ENCODE assay signal across 9 mouse cellular contexts in genomic region chr2:164910360-164911061, GRCm38 (mm10). TPM values are rescaled to one million over a fixed set of nuclear protein-coding genes. Genes with fewer than 3 reads are reported as not detected.
DNase-seq lines count a peak whose midpoint lies in the region; ATAC-seq and TF ChIP-seq lines count a peak whose summit lies in the region.
"Had no signal": no experiment of that assay in that cellular context is flagged by ENCODE, and none has a peak within 500 bp of the region (broad histone marks: within the 10 kb centered on the region; RNA-seq: fewer than 3 reads in every experiment).

No protein-coding gene starts in this region.

- intact Hi-C loops in gastrocnemius, postnatal 14 days (cut with DNase I; ENCODE audit: low total_unique reads), result no loop called here
- intact Hi-C loops in gastrocnemius, postnatal 36 days (cut with DNase I), result loop anchor here (2.0 kb wide), 1 partner anchor 30 kb away; no protein-coding TSS in a partner anchor

- peak overlapping the region; percentile 76 for H3ac ChIP-seq in C2C12 (ENCODE audit: control insufficient read depth, insufficient read length, low read depth)

- H3K27me3 ChIP-seq in C2C12 (ENCODE audit: control insufficient read depth, insufficient read depth, insufficient read length), result no peaks in the 10 kb centered on the region
- H3K27me3 ChIP-seq in intestine, postnatal 0 days (replicated peaks; ENCODE audit: control insufficient read depth, insufficient read depth, low read length), result no peaks in the 10 kb centered on the region
- H3K27me3 ChIP-seq in neural tube, embryonic 12.5 days (replicated peaks), result no peaks in the 10 kb centered on the region
- H3K27me3 ChIP-seq: Patski had no signal

- H3K4me2 ChIP-seq in intestine, postnatal 0 days (replicated peaks; ENCODE audit: low read depth), result peak overlapping the region; percentile 79
- H3K4me2 ChIP-seq in neural tube, embryonic 12.5 days (replicated peaks), result peak overlapping the region; percentile 90

- peaks cover 61% of the 10 kb centered on the region for H3K79me2 ChIP-seq in C2C12 (ENCODE audit: control insufficient read depth, insufficient read depth)

- H3K4me3 ChIP-seq in C2C12 (ENCODE audit: insufficient read depth, poor library complexity, severe bottlenecking), result peak overlapping the region; percentile 98
- peak overlapping the region; percentile 88 for H3K4me3 ChIP-seq in embryonic fibroblast, embryonic 13.5 days (ENCODE audit: insufficient read depth, low read length)
- peak overlapping the region; percentile 87 for H3K4me3 ChIP-seq in intestine, postnatal 0 days (ENCODE audit: low read depth, low read length)
- H3K4me3 ChIP-seq in neural tube, embryonic 12.5 days, result peak overlapping the region; percentile 74

- no peaks in the 10 kb centered on the region for H3K9me3 ChIP-seq in intestine, postnatal 0 days (ENCODE audit: control insufficient read depth)
- peaks cover 7% of the 10 kb centered on the region; the same call in 1 of the 2 replicates for H3K9me3 ChIP-seq in neural tube, embryonic 12.5 days

- no peaks in the 10 kb centered on the region for H3K4me1 ChIP-seq in embryonic fibroblast, embryonic 13.5 days (ENCODE audit: control insufficient read depth, insufficient read depth, low read length)
- no peaks in the 10 kb centered on the region for H3K4me1 ChIP-seq in intestine, postnatal 0 days (replicated peaks; ENCODE audit: control insufficient read depth, insufficient read depth, low read length)
- peaks cover 25% of the 10 kb centered on the region for H3K4me1 ChIP-seq in neural tube, embryonic 12.5 days

- no peak for TF ChIP-seq CTCF in C2C12 (IDR thresholded peaks at IDR 0.05; ENCODE audit: control insufficient read depth, insufficient read depth, insufficient read length)
- TF ChIP-seq CTCF in embryonic fibroblast, embryonic 13.5 days (IDR thresholded peaks at IDR 0.05; ENCODE audit: borderline replicate concordance, insufficient read depth, low read length), result no peak
- TF ChIP-seq CTCF in intestine, postnatal 0 days (IDR thresholded peaks at IDR 0.05; ENCODE audit: low read depth), result no peak

- H3K79me3 ChIP-seq in C2C12 (ENCODE audit: low read depth), result peaks cover 21% of the 10 kb centered on the region

- DNase-seq in gastrocnemius, postnatal 14 days, result peak; percentile 34
- no peak for DNase-seq in gastrocnemius, postnatal 36 days
- no peak for DNase-seq in ovary, postnatal 36 days (ENCODE audit: low spot score)
- no peak for DNase-seq in cerebellum, adult 9-11 months

- TF ChIP-seq POLR2A in embryonic fibroblast, embryonic 13.5 days (IDR thresholded peaks at IDR 0.05; ENCODE audit: low read depth, low read length), result no peak

- peak overlapping the region; percentile 49 for H3K27ac ChIP-seq in embryonic fibroblast, embryonic 13.5 days (ENCODE audit: insufficient read depth, low read length)
- peak overlapping the region; percentile 97 for H3K27ac ChIP-seq in intestine, postnatal 0 days (ENCODE audit: low read depth, low read length)
- peak overlapping the region; percentile 96; the same call in 1 of the 2 replicates for H3K27ac ChIP-seq in neural tube, embryonic 12.5 days

- peaks cover 39% of the 10 kb centered on the region for H3K36me3 ChIP-seq in C2C12 (ENCODE audit: control insufficient read depth, insufficient read depth)
- peaks cover 36% of the 10 kb centered on the region for H3K36me3 ChIP-seq in intestine, postnatal 0 days (ENCODE audit: control insufficient read depth, insufficient read depth)
- peaks cover 41% of the 10 kb centered on the region for H3K36me3 ChIP-seq in neural tube, embryonic 12.5 days

- 3% methylated on average over 37 of the region's 37 CpGs for WGBS in intestine, postnatal 0 days
- 8% methylated on average over 37 of the region's 37 CpGs for WGBS in neural tube, embryonic 12.5 days

- ATAC-seq in intestine, postnatal 0 days, result no peak
- ATAC-seq in neural tube, embryonic 12.5 days (ENCODE audit: low FRiP score, low read depth), result peak; percentile 2

- H3K9ac ChIP-seq in intestine, postnatal 0 days (ENCODE audit: low read depth, low read length), result peak overlapping the region; percentile 97
- H3K9ac ChIP-seq in neural tube, embryonic 12.5 days, result peak overlapping the region; percentile 90

TF ChIP-seq in C2C12, 6 proteins besides CTCF, POLR2A, EP300 and RAD21:
- TF ChIP-seq MYOD1 (IDR thresholded peaks at IDR 0.05; ENCODE audit: control insufficient read depth, insufficient read length, low read depth) (no peak), MAX (IDR thresholded peaks at IDR 0.05) (no peak), MYOG (IDR thresholded peaks at IDR 0.05; ENCODE audit: control insufficient read depth, extremely low read depth, insufficient read length) (no peak), USF1 (IDR thresholded peaks at IDR 0.05; ENCODE audit: low read depth) (no peak), CEBPB (IDR thresholded peaks at IDR 0.05; ENCODE audit: low read depth) (no peak), FOSL1 (IDR thresholded peaks at IDR 0.05; ENCODE audit: insufficient read depth, low read length, poor library complexity, severe bottlenecking) (no peak)

RNA-seq across cellular contexts. Expression of gene Zfp335, which starts 1.0 kb away (rescaled TPM):
- total RNA-seq in gastrocnemius, postnatal 14 days (2021), result 1 to 10 TPM; 8.4 TPM
- total RNA-seq in gastrocnemius, postnatal 36 days (2021), result 1 to 10 TPM; 8.8 to 9.3 TPM
- 11.7 TPM for polyA plus RNA-seq in C2C12 (2012; fragmentation: generic; extraction: Trizol)
- 11.0 and 11.9 TPM in 2 replicates for polyA plus RNA-seq in embryonic fibroblast, embryonic 13.5 days (2011; ENCODE audit: insufficient read length, low read depth, missing spikeins)
- 3.6 and 3.8 TPM in 2 replicates for polyA plus RNA-seq in intestine, postnatal 0 days (2015; fragmentation: Nextera tagmentation; extraction: Ambion mirVana)
- 14.5 and 17.2 TPM in 2 replicates for polyA plus RNA-seq in neural tube, embryonic 12.5 days (2016; fragmentation: Nextera tagmentation; extraction: Ambion mirVana)

RNA-seq across cellular contexts. Expression of gene Mmp9, which starts 30.1 kb away (rescaled TPM):
- 1 to 10 TPM in 1 of 2 experiments, under 1 TPM in 1; 0.95 to 1.2 TPM for total RNA-seq in gastrocnemius, postnatal 14 days (2021)
- total RNA-seq in gastrocnemius, postnatal 36 days (2021), result under 1 TPM; 0.38 to 0.62 TPM
- polyA plus RNA-seq in C2C12 (2012; fragmentation: generic; extraction: Trizol), result 1.1 TPM
- 8.0 and 8.1 TPM in 2 replicates for polyA plus RNA-seq in embryonic fibroblast, embryonic 13.5 days (2011; ENCODE audit: insufficient read length, low read depth, missing spikeins)
- 9.6 and 9.8 TPM in 2 replicates for polyA plus RNA-seq in intestine, postnatal 0 days (2015; fragmentation: Nextera tagmentation; extraction: Ambion mirVana)
- polyA plus RNA-seq in neural tube, embryonic 12.5 days (2016; fragmentation: Nextera tagmentation; extraction: Ambion mirVana), result 5.0 TPM in 2 replicates

RNA-seq across cellular contexts. Expression of gene Pcif1, which starts 31.4 kb away (rescaled TPM):
- total RNA-seq in gastrocnemius, postnatal 14 days (2021), result 10 to 100 TPM; 22.2 to 26.6 TPM
- total RNA-seq in gastrocnemius, postnatal 36 days (2021), result 10 to 100 TPM; 23.8 to 26.9 TPM
- polyA plus RNA-seq in C2C12 (2012; fragmentation: generic; extraction: Trizol), result 46.5 TPM
- 18.2 and 18.3 TPM in 2 replicates for polyA plus RNA-seq in embryonic fibroblast, embryonic 13.5 days (2011; ENCODE audit: insufficient read length, low read depth, missing spikeins)
- polyA plus RNA-seq in intestine, postnatal 0 days (2015; fragmentation: Nextera tagmentation; extraction: Ambion mirVana), result 43.2 and 44.0 TPM in 2 replicates
- polyA plus RNA-seq in neural tube, embryonic 12.5 days (2016; fragmentation: Nextera tagmentation; extraction: Ambion mirVana), result 83.4 and 86.4 TPM in 2 replicates

RNA-seq across cellular contexts. Expression of gene Slc12a5, which starts 50.1 kb away (rescaled TPM):
- total RNA-seq in gastrocnemius, postnatal 14 days (2021), result 1 to 10 TPM in 1 of 2 experiments, under 1 TPM in 1; 0.55 to 1.0 TPM
- under 1 TPM; 0.25 to 0.36 TPM for total RNA-seq in gastrocnemius, postnatal 36 days (2021)
- 0.12 TPM for polyA plus RNA-seq in C2C12 (2012; fragmentation: generic; extraction: Trizol)
- polyA plus RNA-seq in embryonic fibroblast, embryonic 13.5 days (2011; ENCODE audit: insufficient read length, low read depth, missing spikeins), result 0.55 and 1.4 TPM in 2 replicates
- 0.09 and 0.47 TPM in 2 replicates for polyA plus RNA-seq in intestine, postnatal 0 days (2015; fragmentation: Nextera tagmentation; extraction: Ambion mirVana)
- polyA plus RNA-seq in neural tube, embryonic 12.5 days (2016; fragmentation: Nextera tagmentation; extraction: Ambion mirVana), result 12.7 and 13.9 TPM in 2 replicates

RNA-seq across cellular contexts. Expression of gene Pltp, which starts 53.0 kb away (rescaled TPM):
- total RNA-seq in gastrocnemius, postnatal 14 days (2021), result 10 to 100 TPM; 19.9 to 22.8 TPM
- total RNA-seq in gastrocnemius, postnatal 36 days (2021), result 10 to 100 TPM; 15.3 to 15.7 TPM
- 13.3 TPM for polyA plus RNA-seq in C2C12 (2012; fragmentation: generic; extraction: Trizol)
- polyA plus RNA-seq in embryonic fibroblast, embryonic 13.5 days (2011; ENCODE audit: insufficient read length, low read depth, missing spikeins), result 26.5 and 39.5 TPM in 2 replicates
- 14.5 and 16.2 TPM in 2 replicates for polyA plus RNA-seq in intestine, postnatal 0 days (2015; fragmentation: Nextera tagmentation; extraction: Ambion mirVana)
- 87.9 and 93.1 TPM in 2 replicates for polyA plus RNA-seq in neural tube, embryonic 12.5 days (2016; fragmentation: Nextera tagmentation; extraction: Ambion mirVana)
